ENCODE assay signal across 4 mouse cellular contexts in genomic region chr11:87435107-87435506, GRCm38 (mm10). TPM values are rescaled to one million over a fixed set of nuclear protein-coding genes. Genes with fewer than 3 reads are reported as not detected.
"Had no signal": no experiment of that assay in that cellular context is flagged by ENCODE, and none has a peak within 500 bp of the region (broad histone marks: within the 10 kb centered on the region; RNA-seq: fewer than 3 reads in every experiment).

No protein-coding gene starts in this region.

RNA-seq across cellular contexts. Expression of gene Tex14, which starts 30.2 kb away (rescaled TPM):
- total RNA-seq: megakaryocyte-erythroid progenitor cell, adult 5-6 weeks had no signal
- polyA plus RNA-seq: liver, embryonic 12.5 days; liver, postnatal 0 days; midbrain, embryonic 10.5 days had no signal
